Mouse (Mus musculus): Measurements from ENCODE around the gene Efna2. TPM values are rescaled to one million over a fixed set of nuclear protein-coding genes. Genes with fewer than 3 reads are reported as not detected.
A peak's percentile ranks its signal among the peaks of the same experiment; 100 is the strongest.
"Not testable (repeated sequence)": the region's sequence is repeated elsewhere in the genome, so short reads cannot be mapped to it uniquely, and the experiment has no call there.

Gene Efna2
- total RNA-seq, 1 experiment from 2014 or later, result not detected

- ATAC-seq (replicated peaks in 1 of 2; ENCODE audit: insufficient read depth in 1 of 2, low FRiP score in 2 of 2, low TSS enrichment in 1 of 2, low read depth in 1 of 2, poor library complexity in 2 of 2, severe bottlenecking in 2 of 2), result no peak
These were observed 17.6 kb upstream of the Efna2 start for GRCm38 (mm10) chr10:80161522-80162242.

GRCm38 (mm10) chr10:80162243-80162608 lies 17.1 kb upstream of the Efna2 start:
- ATAC-seq (replicated peaks in 1 of 2; ENCODE audit: insufficient read depth in 1 of 2, low FRiP score in 2 of 2, low TSS enrichment in 1 of 2, low read depth in 1 of 2, poor library complexity in 2 of 2, severe bottlenecking in 2 of 2), result no peak

- ATAC-seq (replicated peaks in 1 of 2; ENCODE audit: insufficient read depth in 1 of 2, low FRiP score in 2 of 2, low TSS enrichment in 1 of 2, low read depth in 1 of 2, poor library complexity in 2 of 2, severe bottlenecking in 2 of 2), result no peak
These were observed 16.5 kb upstream of the Efna2 start for GRCm38 (mm10) chr10:80162716-80163299.

GRCm38 (mm10) chr10:80163721-80164120 lies 15.6 kb upstream of the Efna2 start:
- ATAC-seq (replicated peaks in 1 of 2; ENCODE audit: insufficient read depth in 1 of 2, low FRiP score in 2 of 2, low TSS enrichment in 1 of 2, low read depth in 1 of 2, poor library complexity in 2 of 2, severe bottlenecking in 2 of 2), result no peak

- no peak for ATAC-seq (replicated peaks in 1 of 2; ENCODE audit: insufficient read depth in 1 of 2, low FRiP score in 2 of 2, low TSS enrichment in 1 of 2, low read depth in 1 of 2, poor library complexity in 2 of 2, severe bottlenecking in 2 of 2)
These were observed 14.9 kb upstream of the Efna2 start for GRCm38 (mm10) chr10:80164161-80164997.

- peak; percentile 61 to 66 for ATAC-seq (replicated peaks in 1 of 2; ENCODE audit: insufficient read depth in 1 of 2, low FRiP score in 2 of 2, low TSS enrichment in 1 of 2, low read depth in 1 of 2, poor library complexity in 2 of 2, severe bottlenecking in 2 of 2)
These were observed 14.3 kb upstream of the Efna2 start for GRCm38 (mm10) chr10:80164998-80165344.

- no peak for ATAC-seq (replicated peaks in 1 of 2; ENCODE audit: insufficient read depth in 1 of 2, low FRiP score in 2 of 2, low TSS enrichment in 1 of 2, low read depth in 1 of 2, poor library complexity in 2 of 2, severe bottlenecking in 2 of 2)
These were observed 13.7 kb upstream of the Efna2 start, which contains the start of gene Cirbp for GRCm38 (mm10) chr10:80165392-80166128. Cirbp (plus strand) TSS chr10:80165985.

- not testable (repeated sequence) for ATAC-seq (replicated peaks in 1 of 2; ENCODE audit: insufficient read depth in 1 of 2, low FRiP score in 2 of 2, low TSS enrichment in 1 of 2, low read depth in 1 of 2, poor library complexity in 2 of 2, severe bottlenecking in 2 of 2)
These were observed 13.1 kb upstream of the Efna2 start for GRCm38 (mm10) chr10:80166136-80166535.

GRCm38 (mm10) chr10:80167460-80168037 lies 11.7 kb upstream of the Efna2 start:
- peak; percentile 79 to 85 for ATAC-seq (replicated peaks in 1 of 2; ENCODE audit: insufficient read depth in 1 of 2, low FRiP score in 2 of 2, low TSS enrichment in 1 of 2, low read depth in 1 of 2, poor library complexity in 2 of 2, severe bottlenecking in 2 of 2)

GRCm38 (mm10) chr10:80168038-80168661 lies 11.1 kb upstream of the Efna2 start:
- peak; percentile 3 to 22; a peak in 2 of 4 replicates for ATAC-seq (replicated peaks in 1 of 2; ENCODE audit: insufficient read depth in 1 of 2, low FRiP score in 2 of 2, low TSS enrichment in 1 of 2, low read depth in 1 of 2, poor library complexity in 2 of 2, severe bottlenecking in 2 of 2)

GRCm38 (mm10) chr10:80169070-80169469 lies 10.2 kb upstream of the Efna2 start:
- ATAC-seq (replicated peaks in 1 of 2; ENCODE audit: insufficient read depth in 1 of 2, low FRiP score in 2 of 2, low TSS enrichment in 1 of 2, low read depth in 1 of 2, poor library complexity in 2 of 2, severe bottlenecking in 2 of 2), result no peak

- no peak for ATAC-seq (replicated peaks in 1 of 2; ENCODE audit: insufficient read depth in 1 of 2, low FRiP score in 2 of 2, low TSS enrichment in 1 of 2, low read depth in 1 of 2, poor library complexity in 2 of 2, severe bottlenecking in 2 of 2)
These were observed 9.6 kb upstream of the Efna2 start for GRCm38 (mm10) chr10:80169651-80170050.

GRCm38 (mm10) chr10:80170052-80170451 lies 9.2 kb upstream of the Efna2 start:
- no peak for ATAC-seq (replicated peaks in 1 of 2; ENCODE audit: insufficient read depth in 1 of 2, low FRiP score in 2 of 2, low TSS enrichment in 1 of 2, low read depth in 1 of 2, poor library complexity in 2 of 2, severe bottlenecking in 2 of 2)

GRCm38 (mm10) chr10:80170601-80171021 lies 8.7 kb upstream of the Efna2 start:
- ATAC-seq (replicated peaks in 1 of 2; ENCODE audit: insufficient read depth in 1 of 2, low FRiP score in 2 of 2, low TSS enrichment in 1 of 2, low read depth in 1 of 2, poor library complexity in 2 of 2, severe bottlenecking in 2 of 2), result no peak

- no peak for ATAC-seq (replicated peaks in 1 of 2; ENCODE audit: insufficient read depth in 1 of 2, low FRiP score in 2 of 2, low TSS enrichment in 1 of 2, low read depth in 1 of 2, poor library complexity in 2 of 2, severe bottlenecking in 2 of 2)
These were observed 8.0 kb upstream of the Efna2 start for GRCm38 (mm10) chr10:80171252-80171651.

GRCm38 (mm10) chr10:80171760-80172526 lies 7.3 kb upstream of the Efna2 start:
- no peak for ATAC-seq (replicated peaks in 1 of 2; ENCODE audit: insufficient read depth in 1 of 2, low FRiP score in 2 of 2, low TSS enrichment in 1 of 2, low read depth in 1 of 2, poor library complexity in 2 of 2, severe bottlenecking in 2 of 2)
